Mouse (Mus musculus): ENCODE data around the gene Veph1. TPM values are rescaled to one million over a fixed set of nuclear protein-coding genes. Genes with fewer than 3 reads are reported as not detected.
A peak's percentile ranks its signal among the peaks of the same experiment; 100 is the strongest.

The Veph1 gene
- polyA plus RNA-seq, 1 experiment from 2014 or later: 20.1 TPM

- ATAC-seq (ENCODE audit: low FRiP score): no peak
- WGBS: 59% methylated on average over 7 of the region's 7 CpGs
These were observed 159.0 kb downstream of the Veph1 start for GRCm38 (mm10) chr3:66137601-66138000.

DNA sequence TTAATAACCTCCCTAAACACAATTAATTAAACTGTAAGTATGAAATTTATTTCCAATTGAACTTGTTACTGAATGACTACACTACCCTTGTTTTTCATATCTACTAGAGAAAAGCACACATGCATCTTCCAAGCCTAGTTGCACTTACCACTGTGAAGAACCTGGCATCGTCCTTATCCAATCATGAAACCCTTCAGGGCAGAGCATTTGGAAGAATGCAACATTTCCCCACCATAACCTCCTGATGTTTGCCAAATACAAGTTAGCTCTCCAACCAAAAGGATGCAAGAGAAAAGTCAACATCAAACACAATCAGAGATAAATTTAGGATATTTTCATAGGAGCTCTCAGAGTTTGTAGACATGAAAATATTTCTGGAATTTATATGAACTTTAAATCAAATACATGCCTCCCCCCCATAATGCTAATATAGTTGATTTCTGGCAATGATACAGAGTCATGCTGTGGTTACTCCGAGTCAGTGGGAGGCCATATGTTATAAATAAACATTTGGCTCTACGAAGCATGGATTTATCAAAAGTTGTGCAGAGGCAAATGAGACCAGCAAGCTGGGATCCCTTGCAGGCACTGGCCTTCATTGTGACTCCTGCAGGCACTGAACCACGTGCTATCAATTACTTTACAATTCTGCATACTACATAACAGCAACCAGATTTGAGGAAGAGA, 165.2 kb downstream of the Veph1 start:
- no peaks in the 10 kb centered on the region for H3K9me3 ChIP-seq (replicated peaks)
- peaks cover 7% of the 10 kb centered on the region; the same call in 1 of the 2 replicates for H3K4me1 ChIP-seq
- WGBS: 55% methylated on average over 4 of the region's 4 CpGs
- no peak for ATAC-seq (ENCODE audit: low FRiP score)
- H3K27ac ChIP-seq: no peak overlapping the region
- no peak overlapping the region for H3K9ac ChIP-seq
- H3K4me3 ChIP-seq: no peak overlapping the region
- H3K27me3 ChIP-seq: no peaks in the 10 kb centered on the region
- H3K36me3 ChIP-seq: no peaks in the 10 kb centered on the region
- no peak overlapping the region for H3K4me2 ChIP-seq (replicated peaks)

More at GRCm38 (mm10) chr3:66137601-66138000, 159.0 kb downstream of the Veph1 start:
- Histone ChIP-seq H3K4me2 (replicated peaks) (no peak overlapping the region), H3K27me3 (no peaks in the 10 kb centered on the region), H3K36me3 (no peaks in the 10 kb centered on the region), H3K9me3 (replicated peaks) (no peaks in the 10 kb centered on the region), H3K4me1 (peaks cover 7% of the 10 kb centered on the region; the same call in 1 of the 2 replicates), H3K4me3 (no peak overlapping the region), H3K9ac (no peak overlapping the region), H3K27ac (no peak overlapping the region)

DNA sequence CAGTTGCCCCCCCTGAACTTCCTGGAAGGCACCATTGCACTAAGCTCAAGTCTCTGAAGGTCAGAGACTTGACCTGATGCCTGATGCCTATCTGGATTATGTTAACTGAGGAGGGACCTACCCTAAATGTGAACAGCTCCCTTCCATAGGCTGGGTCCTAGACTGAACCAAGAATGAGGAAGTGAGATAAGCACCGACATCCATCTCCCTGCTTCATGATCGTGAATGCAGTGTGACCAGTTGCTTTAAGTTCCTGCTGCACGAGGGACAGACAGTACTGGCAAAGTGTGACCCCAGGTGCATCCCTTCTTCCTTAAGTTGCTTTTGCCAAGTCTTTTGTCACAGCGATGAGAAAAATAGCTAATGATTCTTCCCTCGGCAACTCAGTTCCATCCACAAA, 166.9 kb downstream of the Veph1 start:
- no peak overlapping the region for H3K4me3 ChIP-seq
- no peak overlapping the region for H3K9ac ChIP-seq
- H3K4me1 ChIP-seq: no peaks in the 10 kb centered on the region
- no peak overlapping the region for H3K4me2 ChIP-seq (replicated peaks)
- H3K27me3 ChIP-seq: no peaks in the 10 kb centered on the region
- no peak for ATAC-seq (ENCODE audit: low FRiP score)
- no peaks in the 10 kb centered on the region for H3K9me3 ChIP-seq (replicated peaks)
- no peaks in the 10 kb centered on the region for H3K36me3 ChIP-seq
- 76% methylated on average over 5 of the region's 5 CpGs for WGBS
- H3K27ac ChIP-seq: no peak overlapping the region

GRCm38 (mm10) chr3:66105493-66105892, 191.1 kb downstream of the Veph1 start:
- no peak overlapping the region for H3K4me3 ChIP-seq
- WGBS: 68% methylated on average over 5 of the region's 5 CpGs
- H3K9me3 ChIP-seq (replicated peaks): no peaks in the 10 kb centered on the region
- H3K27ac ChIP-seq: no peak overlapping the region
- ATAC-seq (ENCODE audit: low FRiP score): no peak
- no peak overlapping the region for H3K4me2 ChIP-seq (replicated peaks)
- no peaks in the 10 kb centered on the region for H3K4me1 ChIP-seq
- H3K9ac ChIP-seq: no peak overlapping the region
- no peaks in the 10 kb centered on the region for H3K27me3 ChIP-seq
- no peaks in the 10 kb centered on the region for H3K36me3 ChIP-seq

GRCm38 (mm10) chr3:66102599-66102932, 194.1 kb downstream of the Veph1 start:
- no peak overlapping the region for H3K4me2 ChIP-seq (replicated peaks)
- H3K9me3 ChIP-seq (replicated peaks): no peaks in the 10 kb centered on the region
- H3K4me3 ChIP-seq: no peak overlapping the region
- no peaks in the 10 kb centered on the region for H3K27me3 ChIP-seq
- H3K4me1 ChIP-seq: no peaks in the 10 kb centered on the region
- H3K36me3 ChIP-seq: no peaks in the 10 kb centered on the region
- H3K9ac ChIP-seq: no peak overlapping the region
- no peak; the same call in 1 of the 2 replicates for ATAC-seq (ENCODE audit: low FRiP score)
- 86% methylated on average over 3 of the region's 3 CpGs for WGBS
- H3K27ac ChIP-seq: peak overlapping the region; percentile 71

DNA sequence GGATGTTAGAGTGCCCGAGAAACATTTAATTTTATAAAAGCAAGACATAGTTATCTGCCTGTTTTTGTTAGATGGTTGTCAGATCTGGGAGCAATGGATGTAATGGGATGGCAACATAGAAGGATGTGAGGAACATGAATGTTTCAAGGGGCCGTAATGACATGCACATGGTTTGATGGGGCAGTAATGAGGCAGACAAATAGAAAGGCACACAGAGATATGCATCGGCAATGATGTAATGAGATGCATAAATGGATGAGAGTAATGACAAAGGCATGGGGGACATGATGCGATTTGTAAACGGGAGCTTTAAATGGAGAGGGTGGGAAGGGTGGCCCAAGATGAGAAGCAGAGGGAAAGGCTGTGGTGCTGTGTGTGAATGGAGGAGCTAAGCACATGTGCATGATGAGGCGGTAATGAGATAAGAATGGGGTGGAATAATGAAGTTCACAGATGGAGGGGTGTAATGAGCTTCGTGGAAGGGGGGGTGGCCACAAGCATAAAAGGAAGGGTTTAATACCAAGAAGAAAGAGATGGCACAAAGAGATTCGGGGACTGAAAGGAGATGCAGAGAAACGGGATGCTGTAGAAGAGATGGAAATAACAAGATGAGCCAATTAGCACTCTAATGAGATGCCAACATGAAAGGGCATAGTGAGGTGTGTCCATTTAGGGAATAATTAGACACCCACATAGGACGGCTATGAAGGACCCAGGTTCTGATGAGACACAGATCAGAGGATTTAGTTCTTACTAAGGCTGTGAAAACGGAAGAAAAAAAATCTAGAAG, 194.6 kb downstream of the Veph1 start:
- ATAC-seq (ENCODE audit: low FRiP score): peak; percentile 95
- 63% methylated on average over 11 of the region's 11 CpGs for WGBS
- Histone ChIP-seq H3K9ac (no peak overlapping the region), H3K4me1 (no peaks in the 10 kb centered on the region), H3K4me2 (replicated peaks) (no peak overlapping the region), H3K27ac (peak overlapping the region; percentile 71), H3K36me3 (no peaks in the 10 kb centered on the region), H3K4me3 (no peak overlapping the region), H3K27me3 (no peaks in the 10 kb centered on the region), H3K9me3 (replicated peaks) (no peaks in the 10 kb centered on the region)

DNA sequence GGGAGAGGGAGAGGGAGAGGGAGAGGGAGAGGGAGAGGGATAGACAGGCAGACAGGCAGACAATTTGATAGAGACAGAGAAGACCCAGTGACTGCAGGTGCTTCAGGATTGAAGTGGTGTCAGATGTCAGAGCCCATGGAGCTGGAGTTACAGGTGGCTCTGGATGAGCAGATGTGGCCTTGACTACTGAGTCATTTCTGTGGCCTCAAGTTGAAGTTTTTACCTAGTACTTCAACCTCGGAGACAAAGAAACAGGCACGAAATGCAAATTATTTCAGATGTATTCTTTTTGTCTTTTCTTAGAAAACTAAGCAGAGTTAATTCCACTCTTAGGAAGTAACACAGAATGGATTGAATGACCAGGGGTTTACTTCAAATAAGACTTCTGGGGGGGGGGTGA, 195.6 kb downstream of the Veph1 start:
- H3K9me3 ChIP-seq (replicated peaks): no peaks in the 10 kb centered on the region
- H3K27ac ChIP-seq: no peak overlapping the region
- no peak for ATAC-seq (ENCODE audit: low FRiP score)
- H3K4me1 ChIP-seq: no peaks in the 10 kb centered on the region
- no peak overlapping the region for H3K4me2 ChIP-seq (replicated peaks)
- 86% methylated on average over 2 of the region's 2 CpGs for WGBS
- H3K27me3 ChIP-seq: no peaks in the 10 kb centered on the region
- no peak overlapping the region for H3K4me3 ChIP-seq
- no peak overlapping the region for H3K9ac ChIP-seq
- no peaks in the 10 kb centered on the region for H3K36me3 ChIP-seq

- Histone ChIP-seq H3K9me3 (replicated peaks) (peaks cover 2% of the 10 kb centered on the region; the same call in 1 of the 2 replicates), H3K9ac (no peak overlapping the region), H3K4me3 (no peak overlapping the region), H3K27ac (no peak overlapping the region), H3K4me2 (replicated peaks) (no peak overlapping the region), H3K27me3 (no peaks in the 10 kb centered on the region), H3K4me1 (no peaks in the 10 kb centered on the region), H3K36me3 (no peaks in the 10 kb centered on the region)
- 67% methylated on average over 2 of the region's 2 CpGs for WGBS
- ATAC-seq (ENCODE audit: low FRiP score): no peak
These were observed 204.9 kb downstream of the Veph1 start for GRCm38 (mm10) chr3:66091746-66092145.

DNA sequence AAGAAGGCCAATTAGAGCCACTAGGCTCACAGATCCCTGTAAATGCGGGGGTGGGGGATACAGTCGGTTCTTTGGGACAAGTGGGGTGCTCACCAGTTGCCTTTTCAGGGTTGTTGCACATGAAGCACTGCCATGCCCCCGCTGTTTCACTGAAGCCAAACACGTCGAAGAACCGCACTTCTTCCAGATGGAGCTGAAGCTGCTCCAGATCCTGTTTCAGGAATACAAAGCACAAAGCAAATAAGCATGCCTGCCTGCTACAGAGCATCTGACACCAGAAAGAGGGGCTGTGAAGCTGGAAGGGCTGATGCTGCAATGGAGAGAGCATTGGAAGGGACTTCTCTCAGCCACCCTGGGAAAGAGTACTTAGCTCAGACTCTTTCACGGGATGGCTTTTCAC, 209.0 kb downstream of the Veph1 start:
- ATAC-seq (ENCODE audit: low FRiP score): no peak
- Histone ChIP-seq H3K27me3 (no peaks in the 10 kb centered on the region), H3K4me2 (replicated peaks) (no peak overlapping the region), H3K4me1 (no peaks in the 10 kb centered on the region), H3K9me3 (replicated peaks) (peaks cover 6% of the 10 kb centered on the region), H3K4me3 (no peak overlapping the region), H3K27ac (no peak overlapping the region), H3K36me3 (no peaks in the 10 kb centered on the region), H3K9ac (no peak overlapping the region)
- 74% methylated on average over 7 of the region's 7 CpGs for WGBS

- Histone ChIP-seq H3K9ac (no peak overlapping the region), H3K27me3 (no peaks in the 10 kb centered on the region), H3K36me3 (no peaks in the 10 kb centered on the region), H3K9me3 (replicated peaks) (peaks cover 6% of the 10 kb centered on the region), H3K4me3 (no peak overlapping the region), H3K4me2 (replicated peaks) (no peak overlapping the region), H3K27ac (no peak overlapping the region), H3K4me1 (no peaks in the 10 kb centered on the region)
- 82% methylated on average over 3 of the region's 3 CpGs for WGBS
- no peak for ATAC-seq (ENCODE audit: low FRiP score)
These were observed 212.8 kb downstream of the Veph1 start for GRCm38 (mm10) chr3:66083856-66084255.

DNA sequence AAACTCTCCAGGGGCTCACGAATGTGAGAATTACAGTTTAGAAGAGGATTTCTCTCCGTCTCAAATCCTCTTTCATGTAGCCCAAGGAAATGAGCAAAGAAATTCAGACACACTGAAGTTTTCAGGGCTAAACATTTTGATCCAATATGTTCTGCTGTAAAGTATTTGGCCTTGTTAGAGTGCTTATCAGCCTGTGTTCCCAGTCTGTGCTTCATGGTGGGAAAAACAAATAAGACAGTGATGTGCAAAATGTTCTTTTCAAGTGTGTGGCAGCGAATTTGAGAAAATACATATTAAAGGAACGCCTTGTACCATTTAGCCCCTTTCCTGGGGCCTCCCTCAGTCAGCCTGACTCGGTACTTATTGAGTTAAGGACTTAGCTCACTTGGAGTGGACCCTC, 213.2 kb downstream of the Veph1 start:
- WGBS: 80% methylated on average over 5 of the region's 5 CpGs
- H3K4me2 ChIP-seq (replicated peaks): no peak overlapping the region

GRCm38 (mm10) chr3:66082975-66083374, 213.7 kb downstream of the Veph1 start:
- Histone ChIP-seq H3K27me3 (no peaks in the 10 kb centered on the region), H3K9me3 (replicated peaks) (peaks cover 6% of the 10 kb centered on the region), H3K4me2 (replicated peaks) (no peak overlapping the region), H3K27ac (no peak overlapping the region), H3K4me1 (no peaks in the 10 kb centered on the region), H3K9ac (no peak overlapping the region), H3K4me3 (no peak overlapping the region), H3K36me3 (no peaks in the 10 kb centered on the region)
- no peak for ATAC-seq (ENCODE audit: low FRiP score)
- WGBS: 85% methylated on average over 4 of the region's 4 CpGs

More for the DNA sequence above, 213.2 kb downstream of the Veph1 start:
- Histone ChIP-seq H3K36me3 (no peaks in the 10 kb centered on the region), H3K27ac (no peak overlapping the region), H3K9ac (no peak overlapping the region), H3K4me1 (no peaks in the 10 kb centered on the region), H3K27me3 (no peaks in the 10 kb centered on the region), H3K9me3 (replicated peaks) (peaks cover 6% of the 10 kb centered on the region), H3K4me3 (no peak overlapping the region)
- no peak for ATAC-seq (ENCODE audit: low FRiP score)

DNA sequence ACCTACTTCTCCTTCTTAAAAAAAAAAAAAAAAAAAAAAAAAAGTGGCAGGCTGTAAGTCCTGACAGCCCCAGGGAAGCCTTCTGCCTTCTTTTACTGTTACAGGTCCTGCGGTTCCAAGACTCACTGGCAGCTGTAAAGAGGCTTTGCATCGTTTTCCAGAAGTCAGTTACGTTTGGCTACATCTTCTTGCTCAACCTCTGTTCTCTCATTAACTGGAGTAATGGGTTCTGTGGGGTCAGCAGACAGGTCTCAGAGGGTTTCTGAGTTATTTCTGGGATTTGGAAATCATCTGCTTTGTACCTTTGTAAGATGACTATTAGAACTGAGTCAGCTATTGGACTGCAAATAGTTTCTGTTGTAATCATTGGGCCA, 215.3 kb downstream of the Veph1 start:
- no peak for ATAC-seq (ENCODE audit: low FRiP score)
- H3K27ac ChIP-seq: no peak overlapping the region
- no peaks in the 10 kb centered on the region for H3K27me3 ChIP-seq
- no peak overlapping the region for H3K4me3 ChIP-seq
- no peaks in the 10 kb centered on the region for H3K4me1 ChIP-seq
- no peak overlapping the region for H3K4me2 ChIP-seq (replicated peaks)
- no peaks in the 10 kb centered on the region for H3K36me3 ChIP-seq
- no peaks in the 10 kb centered on the region; the same call in 1 of the 2 replicates for H3K9me3 ChIP-seq (replicated peaks)
- H3K9ac ChIP-seq: no peak overlapping the region
- 58% methylated on average over 3 of the region's 3 CpGs for WGBS
